Mouse (Mus musculus) thymus, postnatal 4 days (tissue): ENCODE measurements around the gene Gm21903.
"Not testable (repeated sequence)": the region's sequence is repeated elsewhere in the genome, so short reads cannot be mapped to it uniquely, and the experiment has no call there.

Experiments
- DNase-seq: peaks from one replicate; pipeline ENCODE4 v3.0.0; 2021

The Gm21903 gene

DNA sequence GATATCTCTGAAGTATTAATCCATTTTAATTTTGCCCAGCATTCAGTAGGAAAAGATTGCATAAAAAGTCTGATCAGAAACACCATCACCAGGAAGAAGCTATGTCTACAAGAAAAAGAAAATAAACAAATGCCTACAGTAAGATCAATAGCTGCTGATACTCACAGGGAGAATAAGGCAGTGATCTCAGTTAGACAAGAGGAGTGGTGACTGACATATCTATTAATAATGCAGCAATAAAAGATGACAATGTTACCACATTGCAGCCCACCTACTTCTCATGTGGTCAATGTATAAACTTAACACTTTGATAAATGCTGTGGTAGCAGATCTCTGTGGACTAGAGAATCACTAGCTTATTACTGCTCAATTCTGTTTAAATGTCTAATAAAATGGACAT lies at the start of gene Gm21903:
TSS of gene Gm21903 (minus strand) at position 101 of the 400 bp plus-strand sequence.
- DNase-seq: no peak

DNA sequence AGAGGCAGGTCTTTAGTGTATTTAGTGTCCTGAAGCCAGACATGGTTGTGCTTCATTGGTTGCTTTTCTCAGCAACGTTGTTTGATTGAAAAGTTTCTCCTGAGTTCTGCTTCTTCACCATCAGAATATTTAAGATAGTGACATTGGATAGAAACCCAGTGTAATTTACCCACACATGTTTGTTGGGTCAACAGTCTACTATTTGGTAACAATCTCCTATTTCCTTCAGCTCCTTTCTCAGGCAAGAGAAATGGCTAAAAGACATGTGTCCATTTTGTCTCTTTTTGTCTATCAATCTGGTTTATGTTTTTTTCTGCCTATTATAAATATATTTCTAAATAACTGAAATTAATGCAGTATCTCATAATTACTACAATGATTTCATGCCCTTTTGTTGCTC lies 33.8 kb upstream of the Gm21903 start, which contains the start of gene Esp23:
TSS of gene Esp23 (minus strand) at position 101 of the 400 bp plus-strand sequence.
- no peak for DNase-seq

DNA sequence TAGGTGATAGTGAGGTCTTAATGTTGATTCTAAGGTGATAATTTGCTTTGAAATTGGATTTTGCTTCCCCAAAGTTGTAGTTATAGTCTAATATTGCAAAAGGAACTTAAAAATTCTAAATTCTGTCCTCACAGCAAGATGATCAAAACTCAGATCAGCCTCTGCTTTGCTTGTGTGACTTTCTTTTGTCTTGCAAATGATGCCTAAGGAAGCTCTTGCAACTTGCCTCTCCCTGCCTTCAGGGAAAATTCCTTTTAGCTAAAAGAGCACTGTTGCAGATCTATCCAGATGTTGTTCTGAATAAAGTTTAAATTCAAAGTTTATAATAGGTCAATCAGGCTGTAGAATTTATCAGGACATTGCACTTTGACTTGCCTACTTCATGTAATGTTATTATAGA lies 20.5 kb upstream of the Gm21903 start:
- no peak for DNase-seq

DNA sequence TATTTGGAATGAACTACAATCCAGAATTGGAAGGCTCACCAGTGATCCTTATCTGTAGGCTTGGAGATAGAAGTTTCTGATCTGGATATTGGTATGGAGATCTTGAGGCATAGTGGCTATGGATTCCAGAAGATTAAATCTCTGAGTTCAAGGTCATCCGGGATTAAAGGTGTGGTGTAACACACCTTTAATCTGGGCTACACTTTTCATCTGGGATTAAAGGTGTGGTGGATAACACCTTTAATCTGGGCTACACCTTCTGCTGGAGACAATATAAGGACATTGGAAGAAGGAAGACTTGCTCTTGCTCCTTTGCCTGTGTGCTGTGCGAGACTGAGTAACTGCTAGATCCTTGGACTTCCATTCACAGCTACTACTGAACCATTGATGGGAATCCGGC lies 6.7 kb downstream of the Gm21903 start, which contains the start of gene Esp24:
TSS of gene Esp24 (plus strand) at position 301 of the 400 bp plus-strand sequence.
- DNase-seq: not testable (repeated sequence)

DNA sequence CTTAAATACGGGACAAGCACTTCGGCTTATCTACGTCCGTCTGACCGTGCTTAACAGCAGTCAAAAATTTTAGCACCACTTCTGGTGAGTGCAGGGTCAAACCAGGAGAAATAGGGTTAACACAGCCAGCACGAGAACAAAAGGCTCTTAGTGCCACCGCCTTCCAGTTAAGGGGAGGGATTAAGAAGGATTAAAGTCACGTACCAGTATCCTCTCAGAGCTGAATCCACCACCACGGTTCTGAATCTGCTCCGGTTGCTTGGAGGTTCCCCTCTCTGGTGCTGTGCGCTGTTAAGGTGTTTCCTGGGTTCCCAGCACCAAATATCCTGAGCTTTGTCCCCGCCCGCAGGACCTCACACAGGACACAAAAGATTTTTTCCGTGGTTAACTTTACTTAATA lies 26.0 kb downstream of the Gm21903 start:
- DNase-seq: no peak

DNA sequence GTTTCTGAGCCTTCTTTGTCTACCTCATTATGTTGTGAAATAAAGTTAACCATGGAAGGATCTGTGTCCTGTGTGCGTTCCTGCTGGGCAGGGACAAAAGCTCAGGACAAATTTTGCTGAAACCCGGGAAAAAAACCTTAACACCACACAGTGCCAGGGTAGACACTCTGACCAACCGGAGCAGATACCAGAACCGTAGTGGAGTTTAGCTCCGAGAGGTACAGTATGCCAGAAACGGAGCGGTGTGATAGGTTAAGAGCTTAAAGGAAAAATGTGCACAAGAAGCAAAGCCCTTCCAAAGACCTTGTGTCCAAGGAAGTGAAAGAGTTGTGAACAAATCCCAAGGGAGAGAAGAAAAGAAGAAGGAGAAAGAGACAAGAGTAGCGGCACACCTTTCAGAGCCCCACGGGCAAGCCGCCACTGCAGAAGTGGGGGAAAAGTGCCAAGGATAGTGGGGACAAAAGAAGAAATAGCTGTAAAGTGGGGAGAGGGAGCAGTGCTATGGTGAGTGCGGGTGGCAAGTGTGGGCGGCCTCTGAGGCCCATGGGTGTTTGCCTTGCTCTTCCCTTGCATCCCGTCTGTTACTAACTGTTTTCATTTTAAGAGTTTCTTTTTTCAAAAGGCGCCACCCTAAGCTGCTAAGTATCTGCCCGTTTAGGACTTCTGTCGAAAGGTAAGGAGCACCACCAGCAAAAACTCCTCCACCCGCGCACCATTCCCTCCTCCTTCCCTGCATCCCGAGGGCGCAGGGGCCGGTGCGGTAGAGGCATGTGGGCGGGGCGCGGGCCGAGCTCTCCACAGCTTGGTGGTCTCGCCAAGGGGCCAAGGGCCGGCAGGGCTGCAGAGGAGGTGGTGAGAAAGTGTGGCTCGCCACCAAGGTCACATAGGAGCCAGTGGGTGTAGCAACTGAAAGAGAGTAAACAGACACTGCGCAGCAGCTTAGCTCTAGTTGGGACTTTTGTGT lies 32.2 kb downstream of the Gm21903 start:
- DNase-seq: no peak

DNA sequence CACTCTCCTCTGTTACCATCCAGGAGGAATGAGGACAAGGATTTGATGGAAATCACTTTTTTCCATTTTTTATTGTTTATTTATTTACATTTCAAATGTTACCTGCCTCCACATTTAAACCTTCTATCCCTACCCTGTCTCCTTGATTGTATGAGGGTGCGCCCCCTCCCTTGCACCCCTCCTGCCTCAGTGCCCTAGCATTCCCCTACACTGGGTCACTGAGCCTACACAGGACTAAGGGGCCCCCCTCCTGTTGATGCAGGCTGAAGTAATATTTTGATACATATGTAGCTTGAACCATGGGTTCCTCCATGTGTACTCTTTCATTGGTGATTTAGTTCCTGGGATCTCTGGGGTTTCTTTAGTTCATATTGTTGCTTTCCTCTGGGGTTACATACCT lies 33.3 kb downstream of the Gm21903 start:
- no peak for DNase-seq
